Mouse (Mus musculus): ENCODE measurements around the gene Cul3.
"Not testable (repeated sequence)": the region's sequence is repeated elsewhere in the genome, so short reads cannot be mapped to it uniquely, and the experiment has no call there.

Cul3 gene

GRCm38 (mm10) chr1:80340436-80341376 lies at the start of gene Cul3:
Gene Cul3, minus strand, starts transcription at chr1:80340480.
- peak; percentile 96 to 97 for DNase-seq

- peak; percentile 50 to 54 for DNase-seq
These were observed 49.2 kb upstream of the Cul3 start for GRCm38 (mm10) chr1:80389518-80389917.

DNA sequence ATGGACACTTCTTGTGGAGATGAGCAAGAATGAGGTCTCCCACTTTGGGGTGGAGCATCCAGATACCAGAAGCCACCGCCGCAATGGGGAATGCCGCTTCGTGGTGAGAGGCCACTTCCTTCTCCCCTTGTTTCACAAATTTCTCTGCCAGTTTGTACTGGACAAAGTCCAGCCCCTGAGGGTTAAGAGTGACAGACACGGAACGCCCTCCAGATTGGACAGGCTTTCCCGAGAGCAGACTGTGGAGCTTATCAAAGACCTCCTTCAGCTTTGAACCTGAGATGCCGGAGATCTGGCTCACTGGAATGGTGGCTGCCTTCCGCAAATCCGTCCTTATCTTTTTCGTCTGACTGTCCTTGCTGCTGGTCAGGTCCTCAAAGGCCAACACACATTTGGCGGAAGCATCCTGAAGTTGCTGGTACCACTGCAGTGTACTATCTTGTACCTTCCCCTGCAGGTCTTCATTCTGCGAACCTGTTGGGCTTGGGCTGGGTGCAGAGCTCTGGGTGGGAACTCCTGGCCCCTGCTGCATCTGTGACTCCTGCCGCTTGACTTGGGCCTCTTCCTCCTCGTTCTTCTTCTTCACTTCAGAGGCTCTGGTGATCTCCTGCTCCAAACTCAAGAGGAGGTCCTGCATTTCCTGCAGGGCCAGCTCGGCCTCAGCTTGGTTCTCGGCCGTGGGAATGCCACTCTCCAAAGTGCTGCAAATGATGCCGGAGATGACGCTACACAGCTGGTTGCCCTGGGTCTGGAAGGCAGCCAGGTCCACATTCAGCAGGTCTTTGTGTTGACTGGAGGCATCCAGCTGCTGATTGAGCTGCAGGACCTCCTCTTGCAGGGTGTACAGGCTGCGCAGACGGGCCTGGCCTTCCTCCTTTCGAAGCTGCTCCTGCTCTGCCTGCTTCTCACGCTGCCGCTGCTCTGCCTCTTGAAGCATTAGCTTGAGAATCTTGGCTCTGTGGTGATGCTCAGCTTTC lies 43.6 kb upstream of the Cul3 start:
- no peak for DNase-seq

DNA sequence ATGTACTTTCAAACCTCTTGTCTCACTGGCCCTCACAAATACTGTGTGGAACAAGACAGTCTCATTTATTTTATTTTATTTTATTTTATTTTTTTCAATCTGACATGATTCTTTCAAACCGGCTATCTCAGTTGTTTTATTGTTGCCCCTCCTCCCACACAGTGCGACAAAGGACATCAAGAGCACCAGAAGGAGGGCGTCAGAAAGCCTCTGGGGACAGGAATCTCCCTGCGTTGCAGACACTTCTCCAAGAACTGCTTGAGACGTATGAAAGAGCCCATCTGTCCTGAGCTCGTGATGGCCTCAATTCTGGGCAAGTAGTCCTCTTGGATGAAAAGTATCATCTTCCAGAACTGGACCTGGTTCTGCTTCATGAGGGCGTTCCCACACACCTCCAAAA lies 42.6 kb upstream of the Cul3 start:
- no peak for DNase-seq

- no peak for DNase-seq
These were observed 41.0 kb upstream of the Cul3 start for GRCm38 (mm10) chr1:80381302-80381701.

GRCm38 (mm10) chr1:80372010-80372409 lies 31.7 kb upstream of the Cul3 start:
- no peak for DNase-seq

DNA sequence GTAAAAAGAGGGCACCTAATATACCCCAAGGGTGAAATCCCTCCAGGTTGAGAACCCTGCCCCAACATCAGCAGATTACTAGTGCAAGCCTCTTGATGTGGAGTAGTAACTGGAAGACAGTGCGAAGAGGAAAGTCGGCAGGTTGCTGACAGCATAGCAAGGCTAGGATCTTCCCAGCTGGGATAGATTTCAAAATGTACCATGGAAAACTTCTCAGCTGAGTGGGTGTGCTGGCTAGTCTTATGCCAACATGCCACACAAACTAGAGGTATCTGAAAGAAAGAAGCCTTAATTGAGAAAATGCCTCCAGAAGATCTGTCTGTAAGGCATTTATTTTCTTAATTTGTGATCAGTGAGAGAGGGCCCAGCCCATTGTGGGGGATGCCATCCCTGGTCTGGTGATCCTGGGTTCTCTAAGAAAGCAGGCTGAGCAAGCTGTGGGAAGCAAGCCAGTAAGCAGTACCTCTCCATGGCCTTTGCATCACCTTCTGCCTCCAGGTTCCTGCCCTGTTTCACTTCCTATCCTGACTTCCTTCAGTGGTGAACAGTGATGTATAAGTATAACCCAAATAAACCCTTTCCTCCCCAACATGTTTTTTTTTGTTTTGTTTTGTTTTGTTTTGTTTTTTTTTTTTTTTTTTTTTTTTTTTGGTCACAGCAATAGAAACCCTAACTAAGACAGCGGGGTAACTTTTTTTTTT lies 31.1 kb upstream of the Cul3 start:
- DNase-seq = peak; percentile 41 to 42

DNA sequence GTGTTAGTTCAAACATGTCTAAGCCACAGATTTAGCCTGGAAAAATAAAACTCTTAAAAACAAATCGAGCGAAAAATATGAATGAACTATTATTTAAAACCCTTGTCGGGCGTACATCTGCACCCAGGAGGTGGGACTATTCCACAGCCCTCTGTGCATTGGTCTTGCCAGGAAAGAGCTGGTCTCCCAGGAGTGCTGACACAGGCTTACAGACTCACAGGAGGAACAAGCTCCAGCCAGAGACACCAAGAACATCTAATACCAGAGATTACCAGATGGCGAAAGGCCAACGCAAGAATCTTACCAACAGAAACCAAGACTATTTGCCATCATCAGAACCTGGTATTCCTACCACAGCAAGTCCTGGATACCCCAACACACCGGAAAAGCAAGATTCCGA lies 23.2 kb upstream of the Cul3 start:
- no peak for DNase-seq

DNA sequence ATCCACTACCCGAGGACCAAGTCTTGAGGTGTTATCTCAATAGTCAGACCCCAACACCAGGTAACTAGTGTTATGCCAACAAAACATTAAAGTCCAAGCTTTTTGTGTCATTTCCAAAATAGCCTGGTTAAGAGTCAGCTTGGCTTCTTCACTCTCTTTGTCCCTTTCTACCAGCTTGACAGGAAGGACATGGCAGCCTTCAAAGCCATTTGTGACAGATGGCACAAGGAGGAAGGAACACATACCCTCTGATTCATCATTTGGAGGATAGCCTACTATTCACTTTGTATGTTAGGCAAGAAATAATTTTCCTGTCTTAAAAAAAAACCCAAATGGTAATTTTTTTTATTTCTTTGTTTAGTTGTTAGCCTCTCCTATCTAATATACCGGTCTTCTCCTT lies 22.7 kb upstream of the Cul3 start:
- DNase-seq = no peak

- no peak for DNase-seq
These were observed 22.1 kb upstream of the Cul3 start for GRCm38 (mm10) chr1:80362400-80362799.

DNA sequence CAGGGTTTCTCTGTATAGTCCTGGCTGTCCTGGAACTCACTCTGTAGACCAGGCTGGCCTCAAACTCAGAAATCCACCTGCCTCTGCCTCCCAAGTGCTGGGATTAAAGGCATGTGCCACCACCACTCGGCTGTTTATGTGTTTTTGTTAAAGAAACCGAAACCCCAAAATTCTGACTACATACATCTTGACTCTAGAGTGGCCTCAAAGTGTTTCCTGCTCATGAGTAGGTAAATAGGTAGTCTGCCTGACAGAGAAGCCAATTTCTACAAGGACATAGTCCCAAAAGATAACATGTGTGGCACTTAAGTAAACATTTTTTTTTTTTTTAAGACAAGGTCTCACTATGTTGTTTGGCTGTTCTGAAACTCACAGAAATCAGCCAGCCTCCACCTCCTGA lies 21.5 kb upstream of the Cul3 start:
- not testable (repeated sequence) for DNase-seq

DNA sequence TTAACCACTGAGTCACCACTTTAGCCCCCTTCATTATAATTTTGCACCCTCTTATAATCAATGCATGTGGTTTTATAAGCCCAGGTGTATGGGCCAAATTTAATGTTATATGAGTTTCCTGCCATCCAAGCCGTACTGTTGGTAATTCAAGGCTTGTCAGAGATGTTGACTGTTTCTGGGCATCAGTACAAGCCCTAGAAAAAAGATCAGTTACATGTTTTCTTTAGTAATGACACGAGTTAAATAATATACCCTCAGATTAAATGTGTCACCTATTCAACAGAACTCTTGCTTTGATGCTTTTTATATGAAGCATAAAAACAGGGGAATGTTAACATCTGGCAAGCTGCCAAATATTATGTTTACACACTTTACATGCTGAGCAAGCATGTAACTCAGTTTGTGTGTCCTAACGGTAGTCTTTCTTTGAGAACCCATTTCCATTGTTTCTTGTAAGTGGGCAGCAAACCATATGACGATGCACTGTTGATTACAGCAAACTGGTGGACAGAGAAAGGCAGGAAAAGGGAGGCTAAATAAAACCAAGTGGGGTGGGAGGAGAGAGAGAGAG lies 19.8 kb upstream of the Cul3 start:
- no peak for DNase-seq

- peak; percentile 75 to 77 for DNase-seq
These were observed 232 bp downstream of the Cul3 start for GRCm38 (mm10) chr1:80340061-80340435.

DNA sequence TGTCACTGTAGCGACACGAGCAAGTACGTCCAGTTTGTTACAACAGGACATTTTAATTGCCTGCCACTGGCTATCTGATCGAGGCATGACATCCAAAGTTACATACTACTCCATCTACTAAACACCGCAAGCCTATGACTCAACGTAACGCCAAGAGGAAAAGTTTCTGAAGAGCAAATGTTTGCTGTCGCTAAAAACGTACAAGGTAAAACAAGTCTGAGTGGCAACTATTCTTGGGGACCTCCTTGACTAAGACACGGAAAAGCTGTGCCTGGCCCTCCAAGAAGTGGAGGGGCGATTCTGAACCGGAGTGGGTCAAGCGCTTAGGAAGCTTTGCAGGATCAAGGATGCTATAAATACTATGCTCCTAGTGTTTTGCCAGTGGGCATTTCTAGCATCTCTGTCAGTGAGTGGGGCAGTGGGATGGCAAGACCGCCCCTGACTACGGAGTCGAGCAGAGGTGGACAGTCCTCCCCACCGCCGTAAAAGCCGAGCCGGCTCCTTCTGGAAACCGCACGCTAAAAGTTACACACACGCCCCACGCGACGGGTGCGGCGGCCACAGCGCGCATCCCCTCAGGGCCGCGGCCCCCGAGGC lies 757 bp downstream of the Cul3 start:
- DNase-seq = peak in 1 of 2 experiments; percentile 39

- DNase-seq = no peak
These were observed 1.9 kb downstream of the Cul3 start for GRCm38 (mm10) chr1:80338398-80338797.

DNA sequence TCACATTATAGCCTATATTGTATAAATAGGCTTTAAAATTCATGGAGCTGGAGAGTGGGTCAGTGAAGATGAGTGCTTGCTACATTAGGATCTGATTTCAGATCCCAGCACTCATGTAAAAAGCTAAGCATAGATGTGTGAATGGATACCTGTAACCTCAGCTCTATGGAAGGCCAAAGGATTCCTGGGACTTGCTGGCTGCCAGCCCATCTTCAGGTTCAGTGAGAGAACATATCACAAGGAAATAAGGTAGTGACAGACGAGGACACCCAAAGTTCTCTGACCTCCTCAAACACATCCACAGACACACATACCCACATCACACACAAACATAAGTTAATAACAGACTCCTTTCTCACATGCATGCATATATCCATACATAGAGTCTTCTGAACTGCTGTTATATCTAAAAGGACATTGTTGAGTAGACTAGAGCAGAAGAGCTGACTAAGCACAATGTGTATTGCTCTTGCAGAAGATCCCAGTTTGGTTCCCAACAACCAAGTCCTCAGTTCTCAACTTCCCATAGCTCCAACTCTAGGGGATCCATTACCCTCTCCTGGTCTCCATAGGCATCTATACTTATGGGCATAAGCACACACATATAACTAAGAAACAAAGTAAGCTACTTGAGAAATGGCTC lies 4.4 kb downstream of the Cul3 start:
- no peak for DNase-seq

- DNase-seq = no peak
These were observed 5.2 kb downstream of the Cul3 start for GRCm38 (mm10) chr1:80335118-80335517.

DNA sequence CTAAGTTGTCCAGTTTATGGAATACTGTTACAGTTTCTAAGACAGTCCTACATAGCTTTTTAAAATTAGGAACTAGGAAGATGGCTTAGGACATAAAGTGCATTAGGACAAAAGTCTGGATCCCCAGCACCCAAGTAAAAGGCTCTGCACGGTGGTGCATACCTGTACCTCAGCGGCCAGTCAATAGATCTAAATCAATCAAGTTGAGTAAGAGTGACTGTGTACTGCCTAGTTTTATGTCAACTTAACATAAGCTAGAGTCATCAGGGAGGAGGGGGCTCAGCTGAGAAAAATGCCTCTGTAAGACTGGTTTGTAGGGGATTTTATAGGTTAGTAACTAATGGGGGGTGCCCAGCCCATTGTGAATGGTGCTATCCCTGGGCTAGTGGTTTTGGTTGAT lies 9.3 kb downstream of the Cul3 start:
- no peak for DNase-seq

DNA sequence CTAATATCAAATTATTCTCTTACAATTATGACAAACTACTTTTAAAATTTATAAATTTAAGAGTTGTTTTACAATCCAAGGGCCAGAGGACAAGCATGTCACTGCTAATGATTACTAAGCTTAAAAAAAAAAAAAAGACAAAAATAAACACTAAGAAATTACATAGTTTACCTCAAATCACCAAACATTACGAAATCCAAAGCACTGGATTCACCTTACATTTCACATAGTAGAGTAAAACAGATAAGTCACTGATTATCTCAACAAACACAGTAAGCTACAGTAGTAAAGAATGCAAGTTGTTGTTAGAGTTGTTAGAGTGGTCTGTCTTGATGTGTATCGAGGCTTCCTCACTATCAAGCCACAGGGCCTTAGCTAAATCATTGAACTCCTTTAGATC lies 14.5 kb downstream of the Cul3 start:
- DNase-seq = no peak

DNA sequence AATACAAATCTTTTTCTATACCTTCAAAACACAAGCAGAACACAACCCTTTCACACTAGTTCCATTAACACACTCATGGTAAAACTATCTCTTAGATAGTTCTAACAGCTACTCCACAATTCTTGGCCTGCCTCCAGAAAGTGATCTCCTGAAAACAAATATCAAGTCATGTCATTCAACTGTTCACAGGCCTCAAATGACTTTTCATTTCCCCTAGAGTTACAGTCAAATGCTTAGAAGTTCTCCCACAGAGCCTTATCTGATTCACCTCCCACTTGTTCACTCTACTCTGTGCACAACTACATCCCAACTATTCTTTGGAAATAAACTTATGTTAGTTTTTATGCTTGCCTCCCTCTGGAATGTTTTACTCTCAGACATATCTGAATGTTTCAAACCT lies 15.9 kb downstream of the Cul3 start:
- DNase-seq = no peak

DNA sequence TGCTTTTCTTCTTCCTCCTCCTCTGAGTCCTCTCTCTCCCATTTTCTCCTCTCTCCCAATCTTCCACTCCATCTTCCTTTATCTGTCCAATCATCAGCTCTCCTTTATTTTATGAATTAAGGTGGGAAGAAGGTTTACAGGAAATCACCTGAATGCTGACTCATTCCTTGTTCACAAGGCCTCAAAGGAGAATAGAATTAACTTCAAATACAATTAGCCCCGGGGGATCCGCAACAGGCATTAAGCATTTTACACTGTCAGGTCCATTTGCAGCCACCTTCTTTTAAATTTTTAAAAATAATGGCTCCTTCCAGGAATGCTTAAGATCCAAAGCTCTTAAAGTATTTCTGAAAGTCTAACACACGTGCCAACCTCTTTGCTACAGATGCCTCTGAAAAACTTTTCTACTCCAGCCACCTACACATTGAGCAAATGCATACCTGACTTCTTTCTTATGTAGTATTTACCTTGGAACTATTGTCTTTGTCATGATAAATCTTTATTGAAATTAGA lies 24.7 kb downstream of the Cul3 start:
- no peak for DNase-seq
